Mouse (Mus musculus) testis, adult 2 months (tissue): ENCODE results near the gene Hps3. TPM values are rescaled to one million over a fixed set of nuclear protein-coding genes. Genes with fewer than 3 reads are reported as not detected.

Source experiments
- H3K27ac ChIP-seq: fragments of 200-500 bp; 2 replicates; pipeline ENCODE4 v1.5.1; 2012; ENCODE audit warnings: low read depth, low read length; ENCODE audit not compliant: control insufficient read depth, insufficient read depth
- H3K27me3 ChIP-seq: fragments of 200-500 bp; 2 replicates; pipeline ENCODE4 v1.6.1; 2012; ENCODE audit warnings: mild to moderate bottlenecking, low read length, moderate library complexity; ENCODE audit not compliant: control insufficient read depth, insufficient read depth
- H3K36me3 ChIP-seq: fragments of 200-500 bp; 2 replicates; pipeline ENCODE4 v1.6.1; 2012; ENCODE audit warnings: mild to moderate bottlenecking, low read length; ENCODE audit not compliant: control insufficient read depth, insufficient read depth
- H3K4me1 ChIP-seq: fragments of 200-500 bp; 2 replicates; pipeline ENCODE4 v1.6.1; 2012; ENCODE audit warnings: low read length; ENCODE audit not compliant: control insufficient read depth, insufficient read depth
- H3K4me3 ChIP-seq: fragments of 200-500 bp; 2 replicates; pipeline ENCODE4 v1.5.1; 2012; ENCODE audit warnings: low read depth, mild to moderate bottlenecking, low read length, moderate library complexity, mixed read lengths; ENCODE audit not compliant: control insufficient read depth
- CTCF ChIP-seq: fragments of 200-500 bp; IDR thresholded peaks from 2 replicates; pipeline ENCODE4 v1.5.1; 2012; ENCODE audit warnings: low read depth, mild to moderate bottlenecking, inconsistent platforms, low read length, moderate library complexity; ENCODE audit not compliant: control insufficient read depth, insufficient read depth, insufficient replicate concordance
- POLR2A ChIP-seq: fragments of 200-500 bp; IDR thresholded peaks from 2 replicates; pipeline ENCODE4 v1.6.1; 2012; ENCODE audit warnings: low read depth, mild to moderate bottlenecking, inconsistent platforms, low read length, moderate library complexity; ENCODE audit not compliant: control insufficient read depth
- polyA plus RNA-seq: library from polyadenylated mRNA; depleted of rRNA; stranded (reverse); fragments of >200 nt; gene quantifications from 2 replicates; pipeline ENCODE4 v1.2.3, GENCODE M21; 2012

The Hps3 gene
- polyA plus RNA-seq, 1 experiment = 4.0 TPM

DNA sequence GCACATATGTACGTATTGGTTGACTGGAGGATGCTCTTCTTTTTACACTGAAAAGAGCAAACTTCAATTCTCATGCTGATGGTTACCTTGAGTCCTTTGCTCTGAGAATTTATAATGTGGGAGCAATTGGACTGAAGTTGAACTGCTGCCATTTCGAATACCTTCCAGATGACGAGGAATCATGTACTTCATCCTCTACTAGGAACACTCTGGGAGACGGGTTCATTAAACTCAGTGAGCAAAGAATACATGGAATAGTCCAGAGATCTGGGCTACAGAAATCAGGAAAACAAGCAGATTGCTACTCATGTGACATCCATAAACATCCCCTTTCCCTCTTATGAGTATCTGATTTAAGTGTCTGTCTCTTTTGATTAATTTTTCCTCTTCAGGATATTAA, 954 bp upstream of the Hps3 start:
- no peak for TF ChIP-seq POLR2A
- no peak for TF ChIP-seq CTCF
- Histone ChIP-seq H3K27me3 (no peaks in the 10 kb centered on the region), H3K4me1 (no peaks in the 10 kb centered on the region)

DNA sequence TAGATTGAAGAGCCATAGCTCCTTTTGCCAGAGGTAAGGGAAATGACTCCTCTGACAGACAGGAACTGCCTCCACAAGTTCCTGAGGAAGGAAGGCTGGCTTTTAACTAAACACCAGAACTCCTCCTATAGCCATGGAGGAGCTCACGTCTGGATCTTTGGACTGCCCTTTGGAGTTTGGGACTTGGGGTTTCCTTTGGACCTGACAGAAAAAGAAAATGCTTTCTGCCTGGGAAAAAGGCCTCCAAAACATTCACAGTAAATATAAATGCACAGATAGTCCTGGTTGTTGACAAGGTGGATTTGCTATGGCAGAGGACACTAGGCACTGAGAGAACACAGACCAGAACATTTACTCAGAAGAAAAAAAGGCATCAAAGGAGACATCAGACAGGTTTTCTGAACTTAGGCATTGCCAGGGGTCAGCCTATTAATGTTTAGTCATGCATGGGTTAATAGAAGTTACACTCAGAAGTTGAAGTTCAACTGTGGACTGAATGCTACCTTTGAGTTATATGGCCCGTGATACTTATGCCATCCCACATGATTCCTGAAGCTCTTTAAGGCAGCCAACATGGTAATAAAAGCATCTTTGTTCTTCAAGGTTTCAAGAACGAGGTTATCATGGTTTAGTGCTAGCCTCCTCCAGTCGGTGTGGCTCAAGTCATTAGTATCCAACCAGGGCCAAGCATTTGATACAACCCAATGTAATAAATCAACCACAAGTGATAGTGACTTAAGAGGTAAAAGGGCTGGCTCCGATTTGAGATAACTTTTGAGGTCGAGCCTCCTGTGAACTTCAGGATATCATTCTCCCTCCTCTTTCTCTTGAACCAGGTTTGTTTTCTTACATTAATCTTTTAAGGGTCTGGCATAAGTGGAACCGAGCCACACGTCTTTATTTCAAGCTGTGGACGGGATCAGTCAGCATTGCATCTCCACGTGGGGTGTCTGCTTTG, 1.1 kb downstream of the Hps3 start:
- TF ChIP-seq CTCF = no peak
- TF ChIP-seq POLR2A = no peak
- H3K27me3 ChIP-seq = no peaks in the 10 kb centered on the region
- H3K4me1 ChIP-seq = no peaks in the 10 kb centered on the region
- peak overlapping the region; percentile 17 for H3K27ac ChIP-seq
- H3K4me3 ChIP-seq = peak overlapping the region; percentile 97
- H3K36me3 ChIP-seq = no peaks in the 10 kb centered on the region

More for the DNA sequence above, 954 bp upstream of the Hps3 start:
- Histone ChIP-seq H3K27ac (no peak overlapping the region), H3K4me3 (no peak overlapping the region), H3K36me3 (no peaks in the 10 kb centered on the region)

DNA sequence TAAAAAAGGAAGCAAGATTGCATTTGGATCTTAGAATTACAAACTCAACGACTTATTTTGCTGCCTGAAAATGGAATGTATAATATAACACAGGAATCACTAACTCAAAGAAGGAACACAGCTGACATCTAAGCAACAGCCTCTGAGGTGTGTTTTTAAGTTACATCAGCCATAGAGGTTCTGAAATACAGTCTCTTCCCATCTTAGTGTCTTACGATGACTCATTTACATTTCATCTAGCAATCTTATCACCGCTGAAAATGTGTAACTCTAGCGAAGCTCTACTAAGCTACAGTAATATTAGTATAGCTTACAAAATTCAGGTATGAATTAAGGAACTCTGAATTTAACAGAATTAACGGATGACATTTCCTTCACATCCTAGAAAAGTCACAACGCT, 4.3 kb downstream of the Hps3 start:
- Histone ChIP-seq H3K27ac (no peak overlapping the region), H3K36me3 (no peaks in the 10 kb centered on the region), H3K4me1 (no peaks in the 10 kb centered on the region), H3K27me3 (no peaks in the 10 kb centered on the region), H3K4me3 (no peak overlapping the region)
- TF ChIP-seq POLR2A (no peak), CTCF (no peak)

DNA sequence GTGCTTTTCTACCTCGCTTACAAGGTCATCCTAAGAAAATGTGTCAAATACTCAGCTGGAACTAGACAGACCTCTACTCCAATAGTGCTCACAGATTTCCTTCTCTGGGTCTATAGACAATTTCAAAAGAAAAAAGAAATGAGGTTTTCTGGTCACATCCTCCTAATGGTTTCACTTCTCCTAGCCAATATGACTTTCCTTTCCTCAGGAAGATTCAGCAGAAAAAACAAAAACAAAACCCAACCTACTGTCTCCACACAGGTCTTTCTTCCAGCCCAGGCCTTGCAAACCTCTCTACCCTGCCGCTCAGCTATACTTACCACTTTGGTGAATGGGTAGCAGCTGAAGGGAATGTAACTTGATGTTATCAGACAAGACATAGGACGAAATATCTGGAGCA, 6.5 kb downstream of the Hps3 start:
- H3K27me3 ChIP-seq = no peaks in the 10 kb centered on the region
- TF ChIP-seq POLR2A = no peak
- TF ChIP-seq CTCF = no peak
- no peak overlapping the region for H3K4me3 ChIP-seq
- no peaks in the 10 kb centered on the region for H3K4me1 ChIP-seq
- no peaks in the 10 kb centered on the region for H3K36me3 ChIP-seq
- no peak overlapping the region for H3K27ac ChIP-seq

DNA sequence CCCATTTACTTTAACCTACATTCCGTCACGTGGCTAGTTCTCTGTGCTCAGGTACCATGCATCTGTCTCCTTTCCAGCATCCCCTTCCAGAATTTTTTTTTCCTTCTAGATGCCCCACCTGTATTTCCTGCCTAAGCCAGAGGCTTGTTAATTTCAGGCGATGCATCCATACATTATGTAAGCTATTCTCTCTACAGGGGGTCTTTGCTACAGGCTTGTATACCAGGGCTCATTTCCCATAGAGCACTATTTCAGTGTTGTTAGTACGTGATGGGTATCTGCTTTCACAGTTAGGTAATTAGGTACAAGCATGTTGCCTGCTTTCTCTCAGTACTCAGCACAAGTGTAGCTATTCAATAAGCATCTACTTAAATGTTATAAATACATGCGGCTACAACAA, 7.3 kb downstream of the Hps3 start:
- no peak for TF ChIP-seq POLR2A
- TF ChIP-seq CTCF = no peak
- H3K4me3 ChIP-seq = no peak overlapping the region
- H3K4me1 ChIP-seq = no peaks in the 10 kb centered on the region
- H3K27me3 ChIP-seq = no peaks in the 10 kb centered on the region
- H3K36me3 ChIP-seq = no peaks in the 10 kb centered on the region
- no peak overlapping the region for H3K27ac ChIP-seq

DNA sequence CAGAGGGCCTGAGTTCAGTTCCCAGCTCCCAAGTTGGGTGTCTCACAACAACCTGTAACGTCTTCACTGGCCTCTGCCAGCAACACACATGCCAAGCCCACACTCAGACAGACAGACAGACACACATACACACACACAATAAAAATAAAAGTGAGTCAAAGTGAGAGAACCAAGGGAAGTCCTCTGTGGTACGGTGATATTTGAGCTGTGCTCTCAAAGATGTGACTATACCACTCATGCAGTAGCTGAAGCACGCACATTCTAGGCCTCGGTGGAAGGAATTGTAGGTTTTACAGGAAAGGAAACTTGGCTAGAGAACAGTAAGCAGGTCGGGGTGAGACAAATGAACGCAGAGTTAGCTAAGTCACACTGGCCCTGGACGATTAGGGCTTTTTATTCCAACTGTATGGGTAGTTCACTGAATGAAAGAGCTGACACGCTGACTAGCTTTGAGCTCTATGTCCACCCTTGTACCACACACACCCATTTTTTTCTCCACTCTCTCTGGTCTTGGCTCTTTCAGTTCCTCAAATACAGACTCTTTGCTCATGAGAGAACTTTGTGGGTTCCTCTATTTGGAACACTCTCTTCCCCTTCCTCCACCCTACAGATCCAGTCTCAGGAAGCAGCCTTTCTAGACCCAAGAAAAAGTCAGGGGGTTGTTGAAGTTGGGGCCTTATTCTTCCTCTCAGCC, 8.0 kb downstream of the Hps3 start:
- TF ChIP-seq CTCF = no peak
- TF ChIP-seq POLR2A = no peak
- Histone ChIP-seq H3K27me3 (no peaks in the 10 kb centered on the region), H3K4me3 (no peak overlapping the region), H3K4me1 (no peaks in the 10 kb centered on the region), H3K27ac (no peak overlapping the region), H3K36me3 (no peaks in the 10 kb centered on the region)

DNA sequence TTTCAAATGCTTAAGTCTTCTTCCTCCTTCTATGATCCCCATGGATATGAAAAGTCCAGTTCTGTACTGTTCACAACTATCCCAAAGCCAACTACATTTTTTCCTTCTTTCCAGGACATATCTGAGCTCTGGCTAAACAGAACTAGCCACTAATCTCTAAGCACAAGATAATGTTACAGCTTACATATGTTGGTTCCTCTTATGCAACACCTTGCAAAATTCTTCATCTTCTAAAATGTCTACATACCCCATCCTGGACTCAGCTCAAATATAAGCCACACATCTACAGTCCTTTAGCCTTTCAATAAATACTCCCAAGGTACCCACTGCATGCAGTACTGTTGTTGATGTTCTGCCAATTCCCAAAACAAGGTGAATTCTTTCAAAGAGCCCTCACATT, 8.6 kb downstream of the Hps3 start:
- Histone ChIP-seq H3K27ac (no peak overlapping the region), H3K4me3 (no peak overlapping the region), H3K27me3 (no peaks in the 10 kb centered on the region), H3K36me3 (no peaks in the 10 kb centered on the region), H3K4me1 (no peaks in the 10 kb centered on the region)
- no peak for TF ChIP-seq POLR2A
- TF ChIP-seq CTCF = no peak
